Mouse (Mus musculus) testis, adult 2 months (tissue): ENCODE measurements at regions not wholly inside any gene's neighbourhood (a gene's known extent, or its start where the extent isn't known, plus 50 kb on each side); places are given as distances from the start of the nearest gene placed in this dataset.

ENCODE experiments used
- CTCF ChIP-seq: fragments of 200-500 bp; IDR thresholded peaks from 2 replicates; pipeline ENCODE4 v1.5.1; 2012; ENCODE audit warnings: low read depth, mild to moderate bottlenecking, inconsistent platforms, low read length, moderate library complexity; ENCODE audit not compliant: control insufficient read depth, insufficient read depth, insufficient replicate concordance
- POLR2A ChIP-seq: fragments of 200-500 bp; IDR thresholded peaks from 2 replicates; pipeline ENCODE4 v1.6.1; 2012; ENCODE audit warnings: low read depth, mild to moderate bottlenecking, inconsistent platforms, low read length, moderate library complexity; ENCODE audit not compliant: control insufficient read depth

- TF ChIP-seq POLR2A, result no peak
- peak; percentile 40; the same call in 1 of the 2 replicates for TF ChIP-seq CTCF
Observed at GRCm38 (mm10) chr2:10816374-10816773, 355.5 kb upstream of the Prkcq start.
